8 mouse cellular contexts compared by ENCODE assay signal in the genomic region with DNA sequence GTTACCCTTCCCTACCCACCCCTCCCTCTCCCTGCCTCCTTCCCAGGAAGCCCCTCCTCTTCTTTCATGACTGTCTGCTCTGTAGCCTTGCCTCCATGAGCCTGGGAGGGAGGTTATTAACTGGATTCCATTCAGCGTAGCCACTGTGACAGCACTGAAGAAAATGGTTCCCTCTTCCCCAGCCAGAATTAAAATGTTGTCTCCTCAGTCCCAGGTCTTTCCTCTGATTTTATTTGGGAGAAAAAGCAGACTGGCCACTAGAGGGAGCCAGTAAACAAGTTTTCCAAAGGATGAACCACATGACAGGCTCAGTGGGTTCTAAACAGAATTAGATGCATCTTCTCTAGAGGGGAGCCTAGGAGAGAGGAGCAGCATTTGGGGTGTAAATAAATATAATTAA. TPM values are rescaled to one million over a fixed set of nuclear protein-coding genes. Genes with fewer than 3 reads are reported as not detected.
DNase-seq lines count a peak whose midpoint lies in the region; ATAC-seq lines count a peak whose summit lies in the region.

No protein-coding gene starts in this region.

- H3K4me1 ChIP-seq in forebrain, embryonic 10.5 days = no peaks in the 10 kb centered on the region
- H3K4me1 ChIP-seq in hindbrain, embryonic 16.5 days (ENCODE audit: control insufficient read depth, insufficient read depth, low read depth, low read length) = no peaks in the 10 kb centered on the region

- ATAC-seq in CD4-positive, CD25-positive, alpha-beta regulatory T cell, adult 4 months = no peak
- peak; percentile 87 for ATAC-seq in hindbrain, embryonic 16.5 days
- ATAC-seq in megakaryocyte progenitor cell, adult 5-6 weeks (replicated peaks; ENCODE audit: poor library complexity) = peak; percentile 86

- H3K9ac ChIP-seq in hindbrain, embryonic 16.5 days (ENCODE audit: low read depth, low read length) = no peak overlapping the region

- WGBS in forebrain, embryonic 10.5 days = 45% methylated on average over 1 of the region's 1 CpGs
- 42% methylated on average over 1 of the region's 1 CpGs for WGBS in hindbrain, embryonic 16.5 days

- H3K4me3 ChIP-seq in forebrain, embryonic 10.5 days = no peak overlapping the region
- H3K4me3 ChIP-seq in hindbrain, embryonic 16.5 days (ENCODE audit: low read length) = no peak overlapping the region

- no peaks in the 10 kb centered on the region for H3K9me3 ChIP-seq in forebrain, embryonic 10.5 days
- H3K9me3 ChIP-seq in hindbrain, embryonic 16.5 days (ENCODE audit: control insufficient read depth, low read length) = no peaks in the 10 kb centered on the region

- H3K27ac ChIP-seq in forebrain, embryonic 10.5 days = no peak overlapping the region
- no peak overlapping the region for H3K27ac ChIP-seq in hindbrain, embryonic 16.5 days (ENCODE audit: low read depth, low read length)

- peak; percentile 61 for DNase-seq in CD4-positive, CD25-positive, alpha-beta regulatory T cell, adult 2 months (ENCODE audit: low read depth, low spot score)
- peak; percentile 62 for DNase-seq in brain, embryonic 18.5 days (ENCODE audit: low read depth, low spot score)
- DNase-seq in forebrain, embryonic 10.5 days (ENCODE audit: extremely low spot score, low spot score) = peak; percentile 31
- peak; percentile 27 to 53 for DNase-seq in layer of hippocampus, postnatal 36 days
- peak; percentile 42 for DNase-seq in skeletal muscle tissue, adult 2 months (ENCODE audit: low read depth, low spot score)

- H3K36me3 ChIP-seq in forebrain, embryonic 10.5 days (replicated peaks) = peaks cover 25% of the 10 kb centered on the region
- H3K36me3 ChIP-seq in hindbrain, embryonic 16.5 days (ENCODE audit: control insufficient read depth, insufficient read depth, low read length) = peaks cover 22% of the 10 kb centered on the region; the same call in 1 of the 2 replicates

- H3K27me3 ChIP-seq in forebrain, embryonic 10.5 days (ENCODE audit: poor library complexity, severe bottlenecking) = no peaks in the 10 kb centered on the region
- no peaks in the 10 kb centered on the region for H3K27me3 ChIP-seq in hindbrain, embryonic 16.5 days (replicated peaks; ENCODE audit: control insufficient read depth, insufficient read depth, low read length)

- H3K4me2 ChIP-seq in hindbrain, embryonic 16.5 days (ENCODE audit: low read length) = no peak overlapping the region

RNA-seq across cellular contexts. Expression of gene Wdr3, which starts 27.2 kb away (rescaled TPM):
- polyA plus RNA-seq in CD4-positive, CD25-positive, alpha-beta regulatory T cell, adult 4 months (2017; shearing (Covaris generic)) = 10 to 100 TPM; 37.2 to 61.4 TPM
- polyA plus RNA-seq in forebrain, embryonic 10.5 days (2016; fragmentation: Nextera tagmentation; extraction: Ambion mirVana) = 62.9 and 66.1 TPM in 2 replicates
- 29.2 and 31.6 TPM in 2 replicates for polyA plus RNA-seq in hindbrain, embryonic 16.5 days (2015; fragmentation: Nextera tagmentation; extraction: Ambion mirVana)
- 10 to 100 TPM; 20.7 to 24.7 TPM for total RNA-seq in layer of hippocampus, postnatal 36 days (2021)
- total RNA-seq in megakaryocyte progenitor cell, adult 5-6 weeks (2015) = 46.1 and 52.5 TPM in 2 replicates
- total RNA-seq in megakaryocyte progenitor cell, adult 5-6 weeks (2017) = 95.3 and 152 TPM in 2 replicates

RNA-seq across cellular contexts. Expression of gene Gdap2, which starts 27.3 kb away (rescaled TPM):
- 10 to 100 TPM; 26.9 to 30.4 TPM for polyA plus RNA-seq in CD4-positive, CD25-positive, alpha-beta regulatory T cell, adult 4 months (2017; shearing (Covaris generic))
- polyA plus RNA-seq in forebrain, embryonic 10.5 days (2016; fragmentation: Nextera tagmentation; extraction: Ambion mirVana) = 25.2 and 25.9 TPM in 2 replicates
- 39.5 and 39.8 TPM in 2 replicates for polyA plus RNA-seq in hindbrain, embryonic 16.5 days (2015; fragmentation: Nextera tagmentation; extraction: Ambion mirVana)
- total RNA-seq in layer of hippocampus, postnatal 36 days (2021) = 10 to 100 TPM; 39.9 to 44.1 TPM
- 37.1 and 44.6 TPM in 2 replicates for total RNA-seq in megakaryocyte progenitor cell, adult 5-6 weeks (2015)
- total RNA-seq in megakaryocyte progenitor cell, adult 5-6 weeks (2017) = 25.0 and 33.5 TPM in 2 replicates
